21 mouse cellular contexts compared by ENCODE assay signal in the genomic region with DNA sequence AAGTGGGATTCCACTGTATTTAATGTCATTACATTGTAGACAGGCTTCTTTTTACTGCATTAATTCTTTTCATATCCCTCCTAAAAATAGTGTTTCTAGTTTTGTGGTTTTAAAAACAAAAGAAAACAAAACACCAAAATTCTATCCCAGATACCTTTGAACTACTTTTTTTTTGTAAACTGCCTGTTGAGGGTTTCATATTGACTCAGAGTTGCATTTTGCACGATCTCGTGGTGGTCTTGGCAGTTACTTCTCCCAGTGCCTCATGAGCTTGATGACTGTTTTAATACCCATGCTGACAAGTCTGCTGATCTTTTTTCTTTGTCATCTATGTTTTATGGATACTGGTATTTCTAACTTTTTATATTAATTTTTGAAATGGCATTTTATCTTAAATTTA. TPM values are rescaled to one million over a fixed set of nuclear protein-coding genes. Genes with fewer than 3 reads are reported as not detected.
DNase-seq lines count a peak whose midpoint lies in the region; ATAC-seq and TF ChIP-seq lines count a peak whose summit lies in the region.
"Had no signal": no experiment of that assay in that cellular context is flagged by ENCODE, and none has a peak within 500 bp of the region (broad histone marks: within the 10 kb centered on the region; RNA-seq: fewer than 3 reads in every experiment).

No protein-coding gene starts in this region.

- no peak for TF ChIP-seq CTCF in CH12.LX (conservative IDR thresholded peaks at IDR 0.05 in 1 of 2, IDR thresholded peaks at IDR 0.05 in 1 of 2; ENCODE audit: low read depth in 2 of 2, low read length in 2 of 2)

- H3K4me2 ChIP-seq in midbrain, embryonic 11.5 days, result no peak overlapping the region
- no peak overlapping the region for H3K4me2 ChIP-seq in midbrain, embryonic 16.5 days (ENCODE audit: low read length)
- no peak overlapping the region for H3K4me2 ChIP-seq in CH12.LX (ENCODE audit: insufficient read depth, low read depth, poor library complexity, severe bottlenecking)
- H3K4me2 ChIP-seq in liver, embryonic 11.5 days, result no peak overlapping the region
- H3K4me2 ChIP-seq: embryonic facial prominence, embryonic 12.5 days; forebrain, embryonic 13.5 days; forebrain, embryonic 15.5 days had no signal

- peak; percentile 78 for DNase-seq in midbrain, embryonic 11.5 days (ENCODE audit: low spot score, missing footprints)
- DNase-seq in CH12.LX (ENCODE audit: extremely low read depth), result peak; percentile 69
- DNase-seq in induced T-regulatory cell, adult 2 months (ENCODE audit: low read depth), result peak; percentile 39
- DNase-seq in T-cell, adult 2 months (ENCODE audit: low spot score), result no peak
- DNase-seq in liver, embryonic 11.5 days (ENCODE audit: low spot score), result no peak
- DNase-seq in adrenal gland, adult 2 months, result no peak
- DNase-seq: adrenal gland, postnatal 10 days; adrenal gland, postnatal 36 days; cerebellum, adult 11-12 months; cerebellum, adult 2 months; cerebellum, adult 9-10 months; cerebellum, postnatal 10 days; cerebellum, postnatal 25 days; forebrain, postnatal 0 days had no signal

- TF ChIP-seq RAD21 in CH12.LX (IDR thresholded peaks at IDR 0.05; ENCODE audit: low read depth, low read length), result no peak

- H3K79me2 ChIP-seq in CH12.LX (replicated peaks; ENCODE audit: control insufficient read depth, extremely low read depth, insufficient read depth, poor library complexity, severe bottlenecking), result peaks cover 8% of the 10 kb centered on the region

- 94% methylated on average over 2 of the region's 2 CpGs for WGBS in midbrain, embryonic 11.5 days
- 89% methylated on average over 2 of the region's 2 CpGs for WGBS in midbrain, embryonic 16.5 days
- 84% methylated on average over 2 of the region's 2 CpGs for WGBS in liver, embryonic 11.5 days

- H3K4me1 ChIP-seq in midbrain, embryonic 11.5 days (ENCODE audit: control insufficient read depth, insufficient read depth, low read length), result no peaks in the 10 kb centered on the region
- no peaks in the 10 kb centered on the region for H3K4me1 ChIP-seq in midbrain, embryonic 16.5 days (ENCODE audit: control insufficient read depth, insufficient read depth, low read length)
- H3K4me1 ChIP-seq in CH12.LX (ENCODE audit: control insufficient read depth in 1 of 2, insufficient read depth in 2 of 2), result peaks cover 6 to 38% of the 10 kb centered on the region in 2 experiments
- no peaks in the 10 kb centered on the region for H3K4me1 ChIP-seq in liver, embryonic 11.5 days (replicated peaks; ENCODE audit: control insufficient read depth, insufficient read depth, low read length)
- H3K4me1 ChIP-seq: embryonic facial prominence, embryonic 10.5 days; embryonic facial prominence, embryonic 12.5 days; forebrain, embryonic 13.5 days; forebrain, embryonic 15.5 days had no signal

- in situ Hi-C loops in CH12.LX (cut with MboI; ENCODE audit: low pct_ligation_motif_present, low pct_unique_long_range_greater_than_20kb, low sequenced_read_pairs), result no loop called here

- peak; percentile 88 for TF ChIP-seq EP300 in CH12.LX (IDR thresholded peaks at IDR 0.05; ENCODE audit: low read length)

- H3K4me3 ChIP-seq in midbrain, embryonic 11.5 days (ENCODE audit: low read depth, low read length), result no peak overlapping the region
- no peak overlapping the region for H3K4me3 ChIP-seq in midbrain, embryonic 16.5 days (ENCODE audit: low read depth, low read length)
- H3K4me3 ChIP-seq in CH12.LX (replicated peaks in 1 of 3; ENCODE audit: low read depth in 2 of 3, low read length in 2 of 3, poor library complexity in 1 of 3), result no peak overlapping the region
- no peak overlapping the region for H3K4me3 ChIP-seq in liver, embryonic 11.5 days (ENCODE audit: low read depth, low read length)
- H3K4me3 ChIP-seq: embryonic facial prominence, embryonic 10.5 days; embryonic facial prominence, embryonic 12.5 days; forebrain, embryonic 13.5 days; forebrain, embryonic 15.5 days had no signal

- no peaks in the 10 kb centered on the region for H3K36me3 ChIP-seq in midbrain, embryonic 11.5 days (ENCODE audit: control insufficient read depth, insufficient read depth, low read length)
- H3K36me3 ChIP-seq in midbrain, embryonic 16.5 days (ENCODE audit: control insufficient read depth, insufficient read depth, low read length), result no peaks in the 10 kb centered on the region
- peaks cover 3 to 31% of the 10 kb centered on the region in 2 experiments for H3K36me3 ChIP-seq in CH12.LX (replicated peaks in 1 of 2; ENCODE audit: control insufficient read depth in 1 of 2, insufficient read depth in 1 of 2, low read length in 1 of 2)
- peaks cover 3% of the 10 kb centered on the region; the same call in 1 of the 2 replicates for H3K36me3 ChIP-seq in liver, embryonic 11.5 days (ENCODE audit: control insufficient read depth, insufficient read depth, low read length)

- H3K27me3 ChIP-seq in midbrain, embryonic 11.5 days (ENCODE audit: control insufficient read depth, insufficient read depth, low read length), result no peaks in the 10 kb centered on the region
- H3K27me3 ChIP-seq in midbrain, embryonic 16.5 days (ENCODE audit: control insufficient read depth, insufficient read depth, low read depth, low read length), result no peaks in the 10 kb centered on the region
- H3K27me3 ChIP-seq in CH12.LX (replicated peaks), result no peaks in the 10 kb centered on the region
- no peaks in the 10 kb centered on the region for H3K27me3 ChIP-seq in liver, embryonic 11.5 days (replicated peaks; ENCODE audit: control insufficient read depth, insufficient read depth, low read length)
- H3K27me3 ChIP-seq: embryonic facial prominence, embryonic 12.5 days; forebrain, embryonic 13.5 days; forebrain, embryonic 15.5 days; Patski had no signal

- H3K27ac ChIP-seq in midbrain, embryonic 11.5 days (ENCODE audit: low read depth, low read length), result no peak overlapping the region
- H3K27ac ChIP-seq in midbrain, embryonic 16.5 days (ENCODE audit: low read length), result no peak overlapping the region
- H3K27ac ChIP-seq in CH12.LX (ENCODE audit: insufficient read depth, low read depth), result no peak overlapping the region
- H3K27ac ChIP-seq in liver, embryonic 11.5 days (ENCODE audit: low read depth, low read length), result no peak overlapping the region
- H3K27ac ChIP-seq: embryonic facial prominence, embryonic 10.5 days; embryonic facial prominence, embryonic 12.5 days; forebrain, embryonic 13.5 days; forebrain, embryonic 15.5 days had no signal

- TF ChIP-seq POLR2A in CH12.LX (IDR thresholded peaks at IDR 0.05; ENCODE audit: low read depth, low read length), result no peak

- dilution Hi-C loops in CH12.LX (cut with MboI; ENCODE audit: extremely low pct_ligation_motif_present, extremely low pct_unique_long_range_greater_than_20kb, low sequenced_read_pairs), result no loop called here

- no peaks in the 10 kb centered on the region for H3K9me3 ChIP-seq in midbrain, embryonic 11.5 days (ENCODE audit: control insufficient read depth, low read length)
- H3K9me3 ChIP-seq in midbrain, embryonic 16.5 days (replicated peaks; ENCODE audit: control insufficient read depth, low read length, poor library complexity, severe bottlenecking), result no peaks in the 10 kb centered on the region
- no peaks in the 10 kb centered on the region for H3K9me3 ChIP-seq in CH12.LX (replicated peaks; ENCODE audit: low read length)
- no peaks in the 10 kb centered on the region for H3K9me3 ChIP-seq in liver, embryonic 11.5 days (ENCODE audit: control insufficient read depth, low read length)
- H3K9me3 ChIP-seq: embryonic facial prominence, embryonic 10.5 days; embryonic facial prominence, embryonic 12.5 days; forebrain, embryonic 13.5 days; forebrain, embryonic 15.5 days had no signal

- no peak for ATAC-seq in midbrain, embryonic 11.5 days (ENCODE audit: low FRiP score)
- ATAC-seq in midbrain, embryonic 16.5 days, result no peak
- no peak for ATAC-seq in liver, embryonic 11.5 days (replicated peaks; ENCODE audit: low FRiP score)
- ATAC-seq: CD4-positive, CD25-positive, alpha-beta regulatory T cell, adult 4 months; forebrain, embryonic 13.5 days; forebrain, embryonic 15.5 days; forebrain, postnatal 0 days; Patski had no signal

- no peak overlapping the region for H3K9ac ChIP-seq in midbrain, embryonic 11.5 days (ENCODE audit: low read length)
- no peak overlapping the region for H3K9ac ChIP-seq in midbrain, embryonic 16.5 days (ENCODE audit: low read depth, low read length)
- no peak overlapping the region for H3K9ac ChIP-seq in CH12.LX (ENCODE audit: insufficient read depth, low read depth)
- no peak overlapping the region for H3K9ac ChIP-seq in liver, embryonic 11.5 days (ENCODE audit: low read depth, low read length)
- H3K9ac ChIP-seq: embryonic facial prominence, embryonic 12.5 days; forebrain, embryonic 13.5 days; forebrain, embryonic 15.5 days; forebrain, postnatal 0 days had no signal

TF ChIP-seq in CH12.LX, 34 proteins besides CTCF, POLR2A, EP300 and RAD21:
- TF ChIP-seq MEF2A (IDR thresholded peaks at IDR 0.05; ENCODE audit: borderline replicate concordance, low read depth, low read length) (peak; percentile 78), NELFE (IDR thresholded peaks at IDR 0.05; ENCODE audit: low read depth, low read length) (no peak), ZKSCAN1 (IDR thresholded peaks at IDR 0.05; ENCODE audit: borderline replicate concordance, low read depth, low read length) (no peak), BHLHE40 (IDR thresholded peaks at IDR 0.05; ENCODE audit: low read depth, low read length) (peak; percentile 83), ZNF384 (IDR thresholded peaks at IDR 0.05; ENCODE audit: low read depth, low read length) (peak; percentile 95), JUND (conservative IDR thresholded peaks at IDR 0.05; ENCODE audit: low read depth, low read length) (peak; percentile 89), IRF4 (IDR thresholded peaks at IDR 0.05; ENCODE audit: low read depth, low read length) (peak; percentile 96), MYC (IDR thresholded peaks at IDR 0.05; ENCODE audit: low read depth, low read length) (peak; percentile 72), JUN (IDR thresholded peaks at IDR 0.05; ENCODE audit: insufficient read depth, low read depth, low read length) (peak; percentile 68)

RNA-seq across cellular contexts. Expression of a gene that starts 16.9 kb away (rescaled TPM):
- polyA plus RNA-seq in midbrain, embryonic 11.5 days (2014; fragmentation: Nextera tagmentation; extraction: Ambion mirVana), result 59.7 and 71.4 TPM in 2 replicates
- polyA plus RNA-seq in midbrain, embryonic 16.5 days (2015; fragmentation: Nextera tagmentation; extraction: Ambion mirVana), result 35.0 and 41.7 TPM in 2 replicates
- total RNA-seq in CH12.LX (2012; rRNA removed) (40.6 and 42.8 TPM in 2 replicates), CH12.LX (2014; rRNA removed) (24.2 and 25.4 TPM in 2 replicates)
- 21.0 and 23.8 TPM in 2 replicates for polyA plus RNA-seq in CH12.LX (2012; ENCODE audit: insufficient read length, low read depth)
- 31.4 and 32.4 TPM in 2 replicates for polyA plus RNA-seq in liver, embryonic 11.5 days (2014; fragmentation: Nextera tagmentation; extraction: Ambion mirVana)
- total RNA-seq in adrenal gland, adult 2 months (2021), result 10 to 100 TPM; 40.6 to 52.7 TPM
- 10.0 and 12.8 TPM in 2 replicates for polyA plus RNA-seq in adrenal gland, adult 2 months (2012; rRNA removed)

Comparison
In these comparisons a context has a peak if more than half of its experiments do, and no peak if none do; other contexts are left out.
1. DNase-seq: peak in midbrain, embryonic 11.5 days (single experiment), CH12.LX (single experiment) and induced T-regulatory cell, adult 2 months (single experiment); none in T-cell, adult 2 months (single experiment), liver, embryonic 11.5 days (single experiment) and adrenal gland, adult 2 months (single experiment).